Mouse (Mus musculus) lung, adult 2 months (tissue): ENCODE measurements around the gene Anapc5. TPM values are rescaled to one million over a fixed set of nuclear protein-coding genes. Genes with fewer than 3 reads are reported as not detected.

Experiments used
- DNase-seq: peaks from one replicate; pipeline ENCODE4 v3.0.0; 2022
- H3K4me1 ChIP-seq: fragments of 200-500 bp; 2 replicates; pipeline ENCODE4 v1.6.1; 2011; ENCODE audit warnings: low read length; ENCODE audit not compliant: control insufficient read depth, insufficient read depth
- H3K4me3 ChIP-seq: fragments of 200-500 bp; replicated peaks from 2 replicates; pipeline ENCODE3; 2011; ENCODE audit warnings: low read depth, mild to moderate bottlenecking, control low read depth, low read length; ENCODE audit errors: extremely low read depth
- CTCF ChIP-seq: fragments of 200-500 bp; IDR thresholded peaks from 2 replicates; pipeline ENCODE4 v1.5.1; 2011; ENCODE audit warnings: mild to moderate bottlenecking, low read length, control low read depth; ENCODE audit not compliant: insufficient read depth
- POLR2A ChIP-seq: fragments of 200-500 bp; IDR thresholded peaks from 2 replicates; pipeline ENCODE4 v1.6.1; 2011; ENCODE audit warnings: low read depth, mild to moderate bottlenecking, control low read depth, low read length, borderline replicate concordance; ENCODE audit errors: extremely low read depth
- WGBS: fragments of 180-500 bp; shearing (Covaris S2); methylation state at CpG from one replicate; pipeline ENCODE4 v1.1.7; 2018; 5-methylcytosine and 5-hydroxymethylcytosine counted together
- polyA plus RNA-seq: library from polyadenylated mRNA; depleted of rRNA; stranded (reverse); fragments of >200 nt; gene quantifications from 2 replicates; pipeline ENCODE4 v1.2.3, GENCODE M21; 2012

The Anapc5 gene
- polyA plus RNA-seq, 1 experiment = 274 TPM

GRCm38 (mm10) chr5:122771428-122771827 lies 49.7 kb downstream of the Anapc5 start:
- Histone ChIP-seq H3K4me1 (peaks cover 9% of the 10 kb centered on the region), H3K4me3 (no peak overlapping the region)
- no peak for TF ChIP-seq POLR2A
- no peak for TF ChIP-seq CTCF
- WGBS = 62% methylated on average over 9 of the region's 9 CpGs
- no peak for DNase-seq

DNA sequence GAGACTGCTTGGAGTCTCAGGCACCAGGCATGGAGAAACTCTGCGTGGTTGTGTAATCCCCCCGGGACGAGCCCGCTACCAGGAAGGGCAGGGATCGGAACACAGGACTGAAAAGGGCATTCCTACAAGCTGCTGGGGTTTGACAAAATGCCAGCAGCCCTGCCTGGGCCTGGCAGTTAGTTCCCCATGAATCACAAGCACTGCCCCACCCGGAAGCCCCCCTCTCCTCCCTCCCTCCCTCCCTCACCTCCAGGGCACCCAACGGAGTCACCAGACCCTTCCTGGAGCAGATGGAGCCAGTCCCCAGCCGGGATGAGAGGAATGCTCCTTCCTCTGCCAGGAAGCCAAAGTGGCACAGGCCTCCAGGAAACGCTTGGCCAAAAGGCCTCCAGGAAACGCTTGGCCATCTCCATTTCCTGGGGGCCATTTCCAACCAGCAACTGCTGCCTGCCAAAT lies 50.3 kb downstream of the Anapc5 start:
- Histone ChIP-seq H3K4me3 (no peak overlapping the region), H3K4me1 (peaks cover 9% of the 10 kb centered on the region)
- DNase-seq = peak; percentile 55
- TF ChIP-seq CTCF (no peak), POLR2A (peak; percentile 9; the same call in 1 of the 2 replicates)
- 10% methylated on average over 10 of the region's 10 CpGs for WGBS

DNA sequence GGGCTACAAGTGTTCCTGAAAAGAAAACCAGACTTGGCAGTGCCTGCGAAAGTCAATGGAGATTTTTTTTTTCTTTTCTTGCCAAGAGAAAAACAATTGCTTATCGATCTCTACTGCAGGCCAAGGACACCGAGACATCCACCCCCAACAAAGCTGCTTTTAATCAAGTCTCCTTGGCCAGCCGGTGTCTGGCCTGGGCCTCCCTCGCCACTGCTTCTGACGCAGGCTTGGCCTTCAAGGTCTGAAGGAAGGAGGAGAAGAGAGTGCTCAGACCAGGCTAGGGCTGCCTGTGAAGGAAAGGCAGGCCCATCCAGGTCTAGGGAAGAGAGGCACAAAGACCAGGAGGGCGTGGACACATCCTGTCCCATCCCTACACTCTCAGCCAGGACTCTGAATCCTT lies 50.8 kb downstream of the Anapc5 start:
- 42% methylated on average over 7 of the region's 7 CpGs for WGBS
- no peak for TF ChIP-seq POLR2A
- no peak for TF ChIP-seq CTCF
- Histone ChIP-seq H3K4me1 (peaks cover 7% of the 10 kb centered on the region), H3K4me3 (no peak overlapping the region)
- DNase-seq = peak; percentile 28

DNA sequence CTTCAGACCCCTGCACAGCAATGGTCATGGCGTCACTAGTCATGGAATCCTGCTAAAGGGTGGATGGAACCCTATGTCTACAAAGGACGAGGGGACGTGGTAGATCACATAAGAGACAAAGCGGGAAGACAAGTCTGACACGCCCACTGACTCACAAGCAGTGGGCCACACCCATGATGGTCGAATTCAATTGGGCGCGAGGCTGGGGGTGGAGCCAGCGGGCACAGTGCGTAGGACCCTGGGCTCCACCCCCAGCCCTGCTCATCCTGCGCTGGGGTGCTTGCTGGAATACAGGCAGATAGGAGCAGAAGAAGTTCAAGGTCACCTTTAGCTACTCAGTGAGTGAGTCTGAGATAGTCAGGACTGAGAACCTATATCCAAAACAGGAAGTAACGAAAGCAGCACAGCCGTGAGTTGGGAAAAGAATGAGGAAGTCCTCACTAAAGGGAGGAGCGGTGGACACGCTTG lies 52.0 kb downstream of the Anapc5 start:
- WGBS = 80% methylated on average over 15 of the region's 15 CpGs
- H3K4me1 ChIP-seq = peaks cover 5% of the 10 kb centered on the region; the same call in 1 of the 2 replicates
- TF ChIP-seq CTCF (no peak), POLR2A (no peak)
- DNase-seq = no peak
- no peak overlapping the region for H3K4me3 ChIP-seq

GRCm38 (mm10) chr5:122767283-122767682 lies 53.9 kb downstream of the Anapc5 start:
- DNase-seq = no peak
- peaks cover 5% of the 10 kb centered on the region; the same call in 1 of the 2 replicates for H3K4me1 ChIP-seq
- no peak overlapping the region for H3K4me3 ChIP-seq
- no peak for TF ChIP-seq POLR2A
- no peak for TF ChIP-seq CTCF
- 91% methylated on average over 11 of the region's 11 CpGs for WGBS

GRCm38 (mm10) chr5:122764032-122764464 lies 57.1 kb downstream of the Anapc5 start:
- TF ChIP-seq POLR2A (no peak), CTCF (peak; percentile 33; the same call in 1 of the 2 replicates)
- DNase-seq = peak; percentile 49
- no peaks in the 10 kb centered on the region for H3K4me1 ChIP-seq
- no peak overlapping the region for H3K4me3 ChIP-seq
- 43% methylated on average over 10 of the region's 10 CpGs for WGBS

GRCm38 (mm10) chr5:122763271-122764031 lies 57.7 kb downstream of the Anapc5 start:
- WGBS = 63% methylated on average over 29 of the region's 29 CpGs
- no peaks in the 10 kb centered on the region for H3K4me1 ChIP-seq
- no peak for TF ChIP-seq POLR2A
- TF ChIP-seq CTCF = no peak
- peak; percentile 31 for DNase-seq
- H3K4me3 ChIP-seq = no peak overlapping the region

GRCm38 (mm10) chr5:122756680-122757079 lies 64.5 kb downstream of the Anapc5 start:
- no peaks in the 10 kb centered on the region for H3K4me1 ChIP-seq
- TF ChIP-seq CTCF = no peak
- TF ChIP-seq POLR2A = no peak
- H3K4me3 ChIP-seq = no peak overlapping the region
- no peak for DNase-seq
- 67% methylated on average over 7 of the region's 7 CpGs for WGBS

- WGBS = 84% methylated on average over 6 of the region's 6 CpGs
- DNase-seq = no peak
- Histone ChIP-seq H3K4me1 (no peaks in the 10 kb centered on the region), H3K4me3 (no peak overlapping the region)
- no peak for TF ChIP-seq POLR2A
- TF ChIP-seq CTCF = no peak
These were observed 65.0 kb downstream of the Anapc5 start for GRCm38 (mm10) chr5:122756144-122756543.

GRCm38 (mm10) chr5:122755620-122756019 lies 65.5 kb downstream of the Anapc5 start:
- no peak for DNase-seq
- Histone ChIP-seq H3K4me3 (no peak overlapping the region), H3K4me1 (no peaks in the 10 kb centered on the region)
- WGBS = 97% methylated on average over 4 of the region's 4 CpGs
- no peak for TF ChIP-seq CTCF
- TF ChIP-seq POLR2A = no peak
